Mouse (Mus musculus) heart, adult 2 months (tissue): Measurements from ENCODE around the gene Gmeb1. TPM values are rescaled to one million over a fixed set of nuclear protein-coding genes. Genes with fewer than 3 reads are reported as not detected.
A peak's percentile ranks its signal among the peaks of the same experiment; 100 is the strongest.

Source experiments
- DNase-seq, 2 experiments: peaks; one replicate each; pipeline ENCODE4 v3.0.0; 2021
- H3K27ac ChIP-seq: fragments of 200-600 bp; 2 replicates; pipeline ENCODE4 v1.8.1; 2022
- H3K27me3 ChIP-seq: fragments of 200-500 bp; 2 replicates; pipeline ENCODE4 v1.6.1; 2012; ENCODE audit warnings: mild to moderate bottlenecking, low read length, inconsistent platforms, mixed read lengths; ENCODE audit not compliant: control insufficient read depth, insufficient read depth
- H3K36me3 ChIP-seq: fragments of 200-500 bp; 2 replicates; pipeline ENCODE4 v1.6.1; 2012; ENCODE audit warnings: low read length, inconsistent platforms; ENCODE audit not compliant: control insufficient read depth, insufficient read depth
- H3K4me1 ChIP-seq: fragments of 200-500 bp; 2 replicates; pipeline ENCODE4 v1.6.1; 2011; ENCODE audit warnings: low read length; ENCODE audit not compliant: control insufficient read depth, insufficient read depth
- H3K4me3 ChIP-seq: fragments of 200-600 bp; 2 replicates; pipeline ENCODE4 v1.8.1; 2022
- H3K79me2 ChIP-seq: fragments of 200-500 bp; replicated peaks from 2 replicates; pipeline ENCODE4 v1.6.1; 2012; ENCODE audit warnings: mild to moderate bottlenecking, inconsistent platforms, low read length, moderate library complexity, mixed read lengths; ENCODE audit not compliant: control insufficient read depth, insufficient read depth
- H3K9ac ChIP-seq: fragments of 200-500 bp; 2 replicates; pipeline ENCODE4 v1.6.1; 2012; ENCODE audit warnings: low read depth, mild to moderate bottlenecking, control low read depth, inconsistent platforms, low read length, mixed read lengths
- CTCF ChIP-seq: fragments of 200-600 bp; IDR thresholded peaks from 2 replicates; pipeline ENCODE4 v1.8.1; 2022; ENCODE audit warnings: antibody characterized with exemption, mild to moderate bottlenecking, moderate library complexity
- EP300 ChIP-seq: fragments of 200-500 bp; IDR thresholded peaks from 2 replicates; pipeline ENCODE4 v1.6.1; 2011; ENCODE audit warnings: low read depth, low read length, control low read depth; ENCODE audit not compliant: insufficient read depth
- POLR2A ChIP-seq: fragments of 200-500 bp; IDR thresholded peaks from 2 replicates; pipeline ENCODE4 v1.6.1; 2011; ENCODE audit warnings: mild to moderate bottlenecking, low read depth, low read length, control low read depth; ENCODE audit not compliant: insufficient read depth
- WGBS: fragments of 180-500 bp; shearing (Covaris S2); methylation state at CpG from one replicate; pipeline ENCODE4 v1.1.7; 2018; 5-methylcytosine and 5-hydroxymethylcytosine counted together
- intact Hi-C: fragments of 180-260 bp; cut with DNase I; formaldehyde crosslinking; loops from one replicate; pipeline ENCODE4 v1.15.1; 2025
- polyA plus RNA-seq: library from polyadenylated mRNA; depleted of rRNA; stranded (reverse); fragments of >200 nt; gene quantifications from 2 replicates; pipeline ENCODE4 v1.2.3, GENCODE M21; 2012
- total RNA-seq, 2 experiments: library from RNA; stranded (reverse); gene quantifications; 2 replicates each; pipeline ENCODE4 v1.2.3; 2021

Gene Gmeb1
- total and polyA plus RNA-seq, 3 experiments, result 7.7 to 10.0 (median 8.5) TPM

GRCm38 (mm10) chr4:132217781-132218180 lies 43.6 kb downstream of the Gmeb1 start:
- H3K4me3 ChIP-seq, result no peak overlapping the region
- H3K79me2 ChIP-seq, result no peaks in the 10 kb centered on the region
- H3K4me1 ChIP-seq, result peaks cover 1% of the 10 kb centered on the region; the same call in 1 of the 2 replicates
- H3K9ac ChIP-seq, result no peak overlapping the region
- no peak for DNase-seq
- no peaks in the 10 kb centered on the region for H3K36me3 ChIP-seq
- H3K27ac ChIP-seq, result no peak overlapping the region
- no peaks in the 10 kb centered on the region for H3K27me3 ChIP-seq
- WGBS, result 42% methylated on average over 2 of the region's 2 CpGs
- TF ChIP-seq POLR2A, result no peak
- TF ChIP-seq EP300, result no peak
- no peak for TF ChIP-seq CTCF
- intact Hi-C loops, result loop anchor here (10.0 kb wide), 1 partner anchor 297 kb away; the partner anchor contains the start of gene Sesn2

- Histone ChIP-seq H3K79me2 (no peaks in the 10 kb centered on the region), H3K4me1 (peaks cover 1% of the 10 kb centered on the region), H3K4me3 (no peak overlapping the region), H3K27me3 (no peaks in the 10 kb centered on the region), H3K27ac (no peak overlapping the region), H3K9ac (no peak overlapping the region), H3K36me3 (peaks cover 2% of the 10 kb centered on the region)
- DNase-seq, result no peak
- TF ChIP-seq POLR2A (no peak), CTCF (no peak), EP300 (no peak)
- 14% methylated on average over 1 of the region's 1 CpGs for WGBS
- intact Hi-C loops, result loop anchor here (10.0 kb wide), 1 partner anchor 298 kb away; the partner anchor contains the start of gene Sesn2
Measured at GRCm38 (mm10) chr4:132216602-132217001, 44.8 kb downstream of the Gmeb1 start.

GRCm38 (mm10) chr4:132214847-132215246 lies 46.6 kb downstream of the Gmeb1 start:
- TF ChIP-seq POLR2A (no peak), EP300 (no peak), CTCF (no peak)
- Histone ChIP-seq H3K4me3 (no peak overlapping the region), H3K27me3 (no peaks in the 10 kb centered on the region), H3K4me1 (peaks cover 5% of the 10 kb centered on the region), H3K79me2 (peaks cover 4% of the 10 kb centered on the region; the same call in 1 of the 2 replicates), H3K9ac (no peak overlapping the region), H3K27ac (no peak overlapping the region), H3K36me3 (peaks cover 11% of the 10 kb centered on the region)
- peak in 1 of 2 experiments; percentile 11 for DNase-seq
- intact Hi-C loops, result loop anchor here (5.0 to 10.0 kb wide), 2 partner anchors 137 to 300 kb away; partner anchors contain the start of genes Rcc1 and Sesn2
- 24% methylated on average over 4 of the region's 4 CpGs for WGBS

GRCm38 (mm10) chr4:132211953-132212734 lies 49.3 kb downstream of the Gmeb1 start, which contains the start of gene Ythdf2:
TSS of gene Ythdf2 (minus strand) at chr4:132212303.
- DNase-seq, result peak; percentile 98 to 99
- intact Hi-C loops, result loop anchor here (2.0 to 10.0 kb wide), 4 partner anchors 49 to 303 kb away; partner anchors contain the start of genes Gmeb1, Rcc1, Sesn2 and Taf12
- peak within 1 kb of the TSS; percentile 93 for H3K4me3 ChIP-seq
- no peaks in the 10 kb centered on the region for H3K27me3 ChIP-seq
- H3K36me3 ChIP-seq, result peaks cover 26% of the 10 kb centered on the region
- WGBS, result 1% methylated on average over 77 of the region's 78 CpGs
- H3K79me2 ChIP-seq, result peaks cover 6% of the 10 kb centered on the region; the same call in 1 of the 2 replicates
- H3K9ac ChIP-seq, result peak within 1 kb of the TSS; percentile 97
- H3K27ac ChIP-seq, result peak within 1 kb of the TSS; percentile 93
- peaks cover 5% of the 10 kb centered on the region for H3K4me1 ChIP-seq
- TF ChIP-seq POLR2A (peak; percentile 18), CTCF (no peak), EP300 (no peak)

- DNase-seq, result peak in 1 of 2 experiments; percentile 50
- peaks cover 28% of the 10 kb centered on the region for H3K36me3 ChIP-seq
- WGBS, result under 1% methylated on average over 85 of the region's 89 CpGs
- peak overlapping the region; percentile 93 for H3K27ac ChIP-seq
- intact Hi-C loops, result loop anchor here (5.0 to 10.0 kb wide), 2 partner anchors 141 to 303 kb away; partner anchors contain the start of genes Rcc1 and Sesn2
- peak overlapping the region; percentile 93 for H3K4me3 ChIP-seq
- TF ChIP-seq EP300, result no peak
- TF ChIP-seq POLR2A, result no peak
- TF ChIP-seq CTCF, result no peak
- H3K9ac ChIP-seq, result peak overlapping the region; percentile 97
- peaks cover 5% of the 10 kb centered on the region for H3K4me1 ChIP-seq
- peaks cover 6% of the 10 kb centered on the region; the same call in 1 of the 2 replicates for H3K79me2 ChIP-seq
- no peaks in the 10 kb centered on the region for H3K27me3 ChIP-seq
Measured at GRCm38 (mm10) chr4:132211091-132211942, 50.1 kb downstream of the Gmeb1 start.
